Mouse (Mus musculus): ENCODE measurements around the gene Atp5j. TPM values are rescaled to one million over a fixed set of nuclear protein-coding genes. Genes with fewer than 3 reads are reported as not detected.

Atp5j gene
- total and polyA plus RNA-seq, 3 experiments, result 191 to 240 TPM; not detected in 1

- H3K4me3 ChIP-seq (ENCODE audit: control insufficient read depth in 1 of 2, insufficient read depth in 1 of 2, low read depth in 2 of 2, low read length in 2 of 2), result no peak overlapping the region
- no peaks in the 10 kb centered on the region for H3K36me3 ChIP-seq (ENCODE audit: control insufficient read depth in 1 of 2, insufficient read depth in 2 of 2, low read length in 2 of 2)
- TF ChIP-seq MXI1 (IDR thresholded peaks at IDR 0.05; ENCODE audit: low read depth, low read length) (no peak), CHD1 (IDR thresholded peaks at IDR 0.05; ENCODE audit: low read depth, low read length) (no peak), JUND (IDR thresholded peaks at IDR 0.05; ENCODE audit: low read depth, low read length) (no peak), ZC3H11A (IDR thresholded peaks at IDR 0.05; ENCODE audit: low read depth, low read length) (no peak), RAD21 (IDR thresholded peaks at IDR 0.05; ENCODE audit: low read depth, low read length) (no peak), ETS1 (IDR thresholded peaks at IDR 0.05; ENCODE audit: low read depth, low read length) (no peak), POLR2AphosphoS2 (IDR thresholded peaks at IDR 0.05; ENCODE audit: low read length) (no peak)
- no peaks in the 10 kb centered on the region for H3K9me3 ChIP-seq (replicated peaks; ENCODE audit: insufficient read depth, low read length)
- no peak overlapping the region for H3K9ac ChIP-seq (ENCODE audit: control insufficient read depth, low read depth, low read length, poor library complexity, severe bottlenecking)
- H3K27me3 ChIP-seq (ENCODE audit: control insufficient read depth in 1 of 2, insufficient read depth in 2 of 2, low read length in 2 of 2), result no peaks in the 10 kb centered on the region; a peak in 1 of 4 replicates
- H3K27ac ChIP-seq (ENCODE audit: control insufficient read depth, low read depth, low read length), result no peak overlapping the region
- no peaks in the 10 kb centered on the region for H3K4me1 ChIP-seq (ENCODE audit: control insufficient read depth in 1 of 2, insufficient read depth in 2 of 2, low read length in 2 of 2)
- no peak for DNase-seq (ENCODE audit: low read depth, low spot score)
- H3K79me2 ChIP-seq (ENCODE audit: control insufficient read depth, insufficient read depth, low read length, poor library complexity), result no peaks in the 10 kb centered on the region
Measured at GRCm38 (mm10) chr16:84778861-84779630, 56.4 kb downstream of the Atp5j start.

GRCm38 (mm10) chr16:84778431-84778830 lies 57.0 kb downstream of the Atp5j start:
- Histone ChIP-seq H3K9ac (ENCODE audit: control insufficient read depth, low read depth, low read length, poor library complexity, severe bottlenecking) (no peak overlapping the region), H3K27me3 (ENCODE audit: control insufficient read depth in 1 of 2, insufficient read depth in 2 of 2, low read length in 2 of 2) (no peaks in the 10 kb centered on the region; a peak in 1 of 4 replicates), H3K9me3 (replicated peaks; ENCODE audit: insufficient read depth, low read length) (no peaks in the 10 kb centered on the region), H3K79me2 (ENCODE audit: control insufficient read depth, insufficient read depth, low read length, poor library complexity) (no peaks in the 10 kb centered on the region), H3K27ac (ENCODE audit: control insufficient read depth, low read depth, low read length) (no peak overlapping the region), H3K36me3 (ENCODE audit: control insufficient read depth in 1 of 2, insufficient read depth in 2 of 2, low read length in 2 of 2) (no peaks in the 10 kb centered on the region), H3K4me1 (ENCODE audit: control insufficient read depth in 1 of 2, insufficient read depth in 2 of 2, low read length in 2 of 2) (no peaks in the 10 kb centered on the region), H3K4me3 (ENCODE audit: control insufficient read depth in 1 of 2, insufficient read depth in 1 of 2, low read depth in 2 of 2, low read length in 2 of 2) (no peak overlapping the region)
- no peak for DNase-seq (ENCODE audit: low read depth, low spot score)
- TF ChIP-seq ZKSCAN1 (IDR thresholded peaks at IDR 0.05; ENCODE audit: low read depth, low read length) (no peak), ELF1 (IDR thresholded peaks at IDR 0.05; ENCODE audit: low read depth, low read length) (no peak), CTCF (IDR thresholded peaks at IDR 0.05 in 2 of 3, conservative IDR thresholded peaks at IDR 0.05 in 1 of 3; ENCODE audit: control insufficient read depth in 1 of 3, insufficient read depth in 1 of 3, low read depth in 2 of 3, low read length in 3 of 3, poor library complexity in 1 of 3, severe bottlenecking in 1 of 3) (no peak), BHLHE40 (IDR thresholded peaks at IDR 0.05; ENCODE audit: borderline replicate concordance, low read depth, low read length) (no peak), POLR2AphosphoS2 (IDR thresholded peaks at IDR 0.05; ENCODE audit: low read length) (no peak), USF1 (IDR thresholded peaks at IDR 0.05; ENCODE audit: low read depth, low read length) (no peak), CHD2 (IDR thresholded peaks at IDR 0.05; ENCODE audit: low read length) (no peak), GATA1 (IDR thresholded peaks at IDR 0.05; ENCODE audit: low read depth, low read length) (no peak), RCOR1 (IDR thresholded peaks at IDR 0.05; ENCODE audit: low read depth, low read length) (no peak), JUND (IDR thresholded peaks at IDR 0.05; ENCODE audit: low read depth, low read length) (no peak), MAFK (IDR thresholded peaks at IDR 0.05; ENCODE audit: borderline replicate concordance, low read depth, low read length) (no peak), MAX (IDR thresholded peaks at IDR 0.05; ENCODE audit: low read length) (no peak)

Other genes with a start within 250 kb of the Atp5j start
- gene Mrpl39, start 99.9 kb downstream of the Atp5j start, total RNA-seq (2012; rRNA removed), result 48.6 and 50.9 TPM in 2 replicates
- 10 to 100 TPM in 1 of 2 experiments, not detected in 1; 48.3 TPM for gene Mrpl39, start 99.9 kb downstream of the Atp5j start, polyA plus RNA-seq (2012; ENCODE audit: insufficient read depth in 1 of 2, insufficient read length in 2 of 2, low read depth in 1 of 2, low replicate concordance in 2 of 2, missing spikeins in 1 of 2)
- gene Jam2, start 61.5 kb downstream of the Atp5j start, total RNA-seq (2012; rRNA removed), result 0.03 and 0.04 TPM in 2 replicates
- gene Jam2, start 61.5 kb downstream of the Atp5j start, polyA plus RNA-seq (2012; ENCODE audit: insufficient read depth in 1 of 2, insufficient read length in 2 of 2, low read depth in 1 of 2, low replicate concordance in 2 of 2, missing spikeins in 1 of 2), result under 1 TPM in 1 of 2 experiments, not detected in 1; 0.01 TPM
- gene Gabpa, start 700 bp downstream of the Atp5j start, total RNA-seq (2012; rRNA removed), result 29.2 and 34.7 TPM in 2 replicates
- gene Gabpa, start 700 bp downstream of the Atp5j start, polyA plus RNA-seq (2012; ENCODE audit: insufficient read depth in 1 of 2, insufficient read length in 2 of 2, low read depth in 1 of 2, low replicate concordance in 2 of 2, missing spikeins in 1 of 2), result 10 to 100 TPM in 1 of 2 experiments, not detected in 1; 28.7 TPM

Measured in MEL (cell line).